Mouse (Mus musculus): Measurements from ENCODE around the gene B230217C12Rik. TPM values are rescaled to one million over a fixed set of nuclear protein-coding genes. Genes with fewer than 3 reads are reported as not detected.
A peak's percentile ranks its signal among the peaks of the same experiment; 100 is the strongest.

The B230217C12Rik gene
- 2.9 and 3.4 TPM in 2 replicates for polyA plus RNA-seq (2015; fragmentation: Nextera tagmentation; extraction: Ambion mirVana)

GRCm38 (mm10) chr11:97840539-97840954, at the start of gene B230217C12Rik:
TSS of gene B230217C12Rik (plus strand) at chr11:97840780.
- Histone ChIP-seq H3K4me1 (replicated peaks) (peaks cover 27% of the 10 kb centered on the region), H3K9me3 (replicated peaks) (no peaks in the 10 kb centered on the region), H3K27me3 (no peaks in the 10 kb centered on the region), H3K9ac (peak within 1 kb of the TSS; percentile 38), H3K4me3 (peak within 1 kb of the TSS; percentile 53), H3K27ac (peak within 1 kb of the TSS; percentile 63), H3K4me2 (peak within 1 kb of the TSS; percentile 63), H3K36me3 (peaks cover 8% of the 10 kb centered on the region; the same call in 1 of the 2 replicates)
- 1% methylated on average over 6 of the region's 6 CpGs for WGBS
- no peak; the same call in 1 of the 2 replicates for ATAC-seq (replicated peaks; ENCODE audit: insufficient number of reproducible peaks, insufficient read depth, low FRiP score, low read depth)

DNA sequence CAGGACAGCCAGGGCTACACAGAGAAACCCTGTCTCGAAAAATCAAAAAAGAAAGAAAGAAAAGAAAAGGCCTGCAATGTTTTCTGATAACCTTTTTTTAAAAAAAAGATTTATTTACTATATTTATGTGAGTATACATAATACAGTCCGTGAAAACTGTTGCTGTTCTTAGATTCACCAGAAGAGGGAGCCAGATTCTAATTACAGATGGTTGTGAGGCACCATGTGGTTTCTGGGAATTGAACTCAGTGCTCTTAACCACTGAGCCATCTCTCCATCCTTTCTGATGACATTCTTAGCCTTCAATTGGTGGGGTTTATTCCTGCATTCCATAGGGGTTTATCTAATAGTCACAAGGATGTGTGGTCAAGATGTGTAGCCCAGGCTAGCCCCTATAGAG, 47.4 kb upstream of the B230217C12Rik start:
- no peak for ATAC-seq (replicated peaks; ENCODE audit: insufficient number of reproducible peaks, insufficient read depth, low FRiP score, low read depth)
- Histone ChIP-seq H3K36me3 (no peaks in the 10 kb centered on the region), H3K4me3 (no peak overlapping the region), H3K4me2 (no peak overlapping the region), H3K27me3 (no peaks in the 10 kb centered on the region), H3K9me3 (replicated peaks) (no peaks in the 10 kb centered on the region), H3K27ac (no peak overlapping the region), H3K4me1 (replicated peaks) (peaks cover 1% of the 10 kb centered on the region; the same call in 1 of the 2 replicates), H3K9ac (no peak overlapping the region)
- WGBS, result 2% methylated on average over 2 of the region's 2 CpGs

- no peak overlapping the region for H3K9ac ChIP-seq
- no peak overlapping the region for H3K27ac ChIP-seq
- H3K4me1 ChIP-seq (replicated peaks), result peaks cover 20% of the 10 kb centered on the region
- H3K4me3 ChIP-seq, result no peak overlapping the region
- H3K36me3 ChIP-seq, result no peaks in the 10 kb centered on the region
- ATAC-seq (replicated peaks; ENCODE audit: insufficient number of reproducible peaks, insufficient read depth, low FRiP score, low read depth), result no peak
- no peak overlapping the region for H3K4me2 ChIP-seq
- WGBS, result 5% methylated on average over 6 of the region's 6 CpGs
- no peaks in the 10 kb centered on the region for H3K27me3 ChIP-seq
- no peaks in the 10 kb centered on the region for H3K9me3 ChIP-seq (replicated peaks)
Measured at GRCm38 (mm10) chr11:97796910-97797309, 43.7 kb upstream of the B230217C12Rik start.

- H3K4me2 ChIP-seq, result no peak overlapping the region
- no peak for ATAC-seq (replicated peaks; ENCODE audit: insufficient number of reproducible peaks, insufficient read depth, low FRiP score, low read depth)
- no peaks in the 10 kb centered on the region for H3K36me3 ChIP-seq
- 64% methylated on average over 15 of the region's 15 CpGs for WGBS
- H3K27ac ChIP-seq, result no peak overlapping the region
- no peaks in the 10 kb centered on the region for H3K9me3 ChIP-seq (replicated peaks)
- H3K4me3 ChIP-seq, result no peak overlapping the region
- no peaks in the 10 kb centered on the region for H3K27me3 ChIP-seq
- H3K4me1 ChIP-seq (replicated peaks), result peaks cover 26% of the 10 kb centered on the region
- no peak overlapping the region for H3K9ac ChIP-seq
Measured at GRCm38 (mm10) chr11:97797369-97798082, 43.1 kb upstream of the B230217C12Rik start.

DNA sequence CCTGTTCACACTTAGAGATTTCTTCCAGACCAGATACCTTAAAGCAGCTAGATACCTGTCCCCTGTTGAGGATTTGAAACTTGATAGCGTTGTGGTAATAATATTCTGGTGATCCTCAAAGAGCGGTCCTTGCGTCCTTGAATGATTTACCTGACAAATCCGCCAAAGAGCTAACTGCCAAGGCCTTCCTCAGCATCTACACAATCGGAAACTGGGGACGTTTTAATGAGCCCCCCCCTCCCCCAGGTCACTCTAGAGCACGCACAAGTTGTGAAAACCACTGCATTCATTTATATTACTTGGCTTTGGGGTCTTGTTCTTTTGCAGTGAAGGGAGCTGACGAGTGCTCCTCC, 42.5 kb upstream of the B230217C12Rik start:
- Histone ChIP-seq H3K9ac (0 out of 2 replicates have a peak overlapping the region, but pooled peaks have one; percentile 25), H3K4me3 (peak overlapping the region; percentile 83), H3K4me2 (peak overlapping the region; percentile 93; the same call in 1 of the 2 replicates)

GRCm38 (mm10) chr11:97798782-97799145, 41.8 kb upstream of the B230217C12Rik start, which contains the start of gene Lasp1:
TSS of gene Lasp1 (plus strand) at chr11:97799000.
- peak within 1 kb of the TSS; percentile 83 for H3K4me3 ChIP-seq
- peaks cover 32% of the 10 kb centered on the region for H3K4me1 ChIP-seq (replicated peaks)
- no peaks in the 10 kb centered on the region for H3K9me3 ChIP-seq (replicated peaks)
- no peaks in the 10 kb centered on the region for H3K36me3 ChIP-seq
- H3K27ac ChIP-seq, result peak within 1 kb of the TSS; percentile 94
- under 1% methylated on average over 11 of the region's 11 CpGs for WGBS
- no peaks in the 10 kb centered on the region for H3K27me3 ChIP-seq
- peak; percentile 32; the same call in 1 of the 2 replicates for ATAC-seq (replicated peaks; ENCODE audit: insufficient number of reproducible peaks, insufficient read depth, low FRiP score, low read depth)
- H3K4me2 ChIP-seq, result peak within 1 kb of the TSS; percentile 93
- H3K9ac ChIP-seq, result peak within 1 kb of the TSS; percentile 80

More for the DNA sequence above, 42.5 kb upstream of the B230217C12Rik start:
- H3K27ac ChIP-seq, result peak overlapping the region; percentile 37; the same call in 1 of the 2 replicates
- H3K4me1 ChIP-seq (replicated peaks), result peaks cover 29% of the 10 kb centered on the region
- H3K36me3 ChIP-seq, result no peaks in the 10 kb centered on the region
- 47% methylated on average over 8 of the region's 8 CpGs for WGBS
- no peak for ATAC-seq (replicated peaks; ENCODE audit: insufficient number of reproducible peaks, insufficient read depth, low FRiP score, low read depth)
- no peaks in the 10 kb centered on the region for H3K9me3 ChIP-seq (replicated peaks)
- no peaks in the 10 kb centered on the region for H3K27me3 ChIP-seq

GRCm38 (mm10) chr11:97799146-97799993, 41.2 kb upstream of the B230217C12Rik start:
- H3K4me2 ChIP-seq, result peak overlapping the region; percentile 93
- H3K9me3 ChIP-seq (replicated peaks), result no peaks in the 10 kb centered on the region
- H3K4me1 ChIP-seq (replicated peaks), result peaks cover 38% of the 10 kb centered on the region
- peak overlapping the region; percentile 80 for H3K9ac ChIP-seq
- peak overlapping the region; percentile 94 for H3K27ac ChIP-seq
- H3K27me3 ChIP-seq, result no peaks in the 10 kb centered on the region
- peak overlapping the region; percentile 83 for H3K4me3 ChIP-seq
- WGBS, result under 1% methylated on average over 69 of the region's 71 CpGs
- ATAC-seq (replicated peaks; ENCODE audit: insufficient number of reproducible peaks, insufficient read depth, low FRiP score, low read depth), result peak; percentile 83
- no peaks in the 10 kb centered on the region for H3K36me3 ChIP-seq

GRCm38 (mm10) chr11:97799994-97800690, 40.4 kb upstream of the B230217C12Rik start:
- 1% methylated on average over 39 of the region's 43 CpGs for WGBS
- peak; percentile 71 for ATAC-seq (replicated peaks; ENCODE audit: insufficient number of reproducible peaks, insufficient read depth, low FRiP score, low read depth)
- H3K4me1 ChIP-seq (replicated peaks), result peaks cover 45% of the 10 kb centered on the region

GRCm38 (mm10) chr11:97800691-97801408, 39.7 kb upstream of the B230217C12Rik start:
- peak overlapping the region; percentile 93 for H3K4me2 ChIP-seq
- peaks cover 53% of the 10 kb centered on the region for H3K4me1 ChIP-seq (replicated peaks)
- ATAC-seq (replicated peaks; ENCODE audit: insufficient number of reproducible peaks, insufficient read depth, low FRiP score, low read depth), result no peak
- H3K9me3 ChIP-seq (replicated peaks), result no peaks in the 10 kb centered on the region
- H3K4me3 ChIP-seq, result peak overlapping the region; percentile 83
- peak overlapping the region; percentile 94 for H3K27ac ChIP-seq
- H3K36me3 ChIP-seq, result no peaks in the 10 kb centered on the region
- no peaks in the 10 kb centered on the region for H3K27me3 ChIP-seq
- H3K9ac ChIP-seq, result peak overlapping the region; percentile 80
- WGBS, result 4% methylated on average over 17 of the region's 17 CpGs

More at GRCm38 (mm10) chr11:97799994-97800690, 40.4 kb upstream of the B230217C12Rik start:
- H3K4me3 ChIP-seq, result peak overlapping the region; percentile 83
- peak overlapping the region; percentile 94 for H3K27ac ChIP-seq
- H3K9ac ChIP-seq, result peak overlapping the region; percentile 80
- H3K36me3 ChIP-seq, result no peaks in the 10 kb centered on the region
- peak overlapping the region; percentile 93 for H3K4me2 ChIP-seq
- no peaks in the 10 kb centered on the region for H3K27me3 ChIP-seq
- H3K9me3 ChIP-seq (replicated peaks), result no peaks in the 10 kb centered on the region

DNA sequence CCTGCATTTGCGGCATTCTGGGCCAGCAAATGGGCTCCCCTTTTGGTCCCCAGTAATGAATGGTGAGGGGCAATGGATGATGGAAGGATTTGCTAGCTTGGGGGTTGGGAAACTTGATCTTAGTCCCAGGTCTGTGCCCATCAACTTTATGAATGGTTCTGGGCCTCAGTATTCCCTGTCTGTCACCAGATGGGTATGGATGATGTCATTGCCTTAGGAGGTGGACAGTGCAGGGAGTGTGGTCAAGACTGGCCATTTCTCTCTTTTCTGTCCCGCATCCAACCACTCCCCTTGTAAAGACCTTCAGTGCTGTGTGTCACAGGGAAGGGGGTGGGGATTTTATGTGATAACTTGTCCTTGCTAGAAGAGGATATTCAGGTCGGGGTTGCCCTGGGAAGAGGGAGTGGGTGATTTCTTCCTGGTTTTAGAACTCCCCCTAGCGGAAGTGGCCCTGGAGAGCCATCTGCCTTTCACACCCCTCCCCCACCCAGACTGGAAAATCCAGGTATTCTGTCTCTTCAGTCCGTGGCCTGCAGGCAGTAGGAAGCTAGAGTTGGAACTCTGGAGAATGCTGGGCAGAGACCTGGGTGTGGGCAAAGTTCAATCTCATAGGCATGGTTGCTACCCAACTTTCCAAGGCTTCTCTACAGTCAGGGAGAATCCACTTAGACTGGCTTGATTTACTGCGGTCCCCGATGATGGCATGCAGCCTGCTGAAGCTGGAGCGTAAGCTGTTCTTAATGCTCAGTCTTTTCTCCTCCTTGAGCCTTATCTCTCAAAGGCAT, 39.0 kb upstream of the B230217C12Rik start:
- 27% methylated on average over 8 of the region's 8 CpGs for WGBS
- Histone ChIP-seq H3K4me2 (peak overlapping the region; percentile 93), H3K9me3 (replicated peaks) (no peaks in the 10 kb centered on the region), H3K27ac (peak overlapping the region; percentile 94), H3K9ac (peak overlapping the region; percentile 80), H3K27me3 (no peaks in the 10 kb centered on the region), H3K36me3 (no peaks in the 10 kb centered on the region), H3K4me1 (replicated peaks) (peaks cover 60% of the 10 kb centered on the region), H3K4me3 (peak overlapping the region; percentile 83)
- ATAC-seq (replicated peaks; ENCODE audit: insufficient number of reproducible peaks, insufficient read depth, low FRiP score, low read depth), result no peak

Data from heart, embryonic 15.5 days (tissue).